Mouse (Mus musculus): ENCODE results near the gene Cacna1d. TPM values are rescaled to one million over a fixed set of nuclear protein-coding genes. Genes with fewer than 3 reads are reported as not detected.

The Cacna1d gene
- polyA plus RNA-seq, 1 experiment from 2014 or later: 1.5 TPM

- ATAC-seq: no peak
- Histone ChIP-seq H3K4me2 (replicated peaks; ENCODE audit: low read depth) (no peak overlapping the region), H3K9me3 (ENCODE audit: control insufficient read depth) (no peaks in the 10 kb centered on the region), H3K27me3 (replicated peaks; ENCODE audit: control insufficient read depth, insufficient read depth, low read length) (no peaks in the 10 kb centered on the region), H3K36me3 (ENCODE audit: control insufficient read depth, insufficient read depth) (no peaks in the 10 kb centered on the region), H3K4me1 (replicated peaks; ENCODE audit: control insufficient read depth, insufficient read depth, low read length) (no peaks in the 10 kb centered on the region), H3K4me3 (ENCODE audit: low read depth, low read length) (no peak overlapping the region), H3K9ac (ENCODE audit: low read depth, low read length) (no peak overlapping the region), H3K27ac (ENCODE audit: low read depth, low read length) (no peak overlapping the region)
- no peak for TF ChIP-seq CTCF (IDR thresholded peaks at IDR 0.05; ENCODE audit: low read depth)
- 97% methylated on average over 1 of the region's 1 CpGs for WGBS
Observed at GRCm38 (mm10) chr14:30204526-30204925, 286.7 kb downstream of the Cacna1d start.

- 76% methylated on average over 1 of the region's 1 CpGs for WGBS
- TF ChIP-seq CTCF (IDR thresholded peaks at IDR 0.05; ENCODE audit: low read depth): no peak
- H3K4me1 ChIP-seq (replicated peaks; ENCODE audit: control insufficient read depth, insufficient read depth, low read length): no peaks in the 10 kb centered on the region
Observed at GRCm38 (mm10) chr14:30200310-30200709, 290.9 kb downstream of the Cacna1d start.

GRCm38 (mm10) chr14:30198882-30199281 is 292.4 kb downstream of the Cacna1d start:
- Histone ChIP-seq H3K9ac (ENCODE audit: low read depth, low read length) (no peak overlapping the region), H3K4me1 (replicated peaks; ENCODE audit: control insufficient read depth, insufficient read depth, low read length) (no peaks in the 10 kb centered on the region), H3K27ac (ENCODE audit: low read depth, low read length) (no peak overlapping the region), H3K9me3 (ENCODE audit: control insufficient read depth) (no peaks in the 10 kb centered on the region), H3K27me3 (replicated peaks; ENCODE audit: control insufficient read depth, insufficient read depth, low read length) (no peaks in the 10 kb centered on the region), H3K4me2 (replicated peaks; ENCODE audit: low read depth) (no peak overlapping the region), H3K4me3 (ENCODE audit: low read depth, low read length) (no peak overlapping the region), H3K36me3 (ENCODE audit: control insufficient read depth, insufficient read depth) (no peaks in the 10 kb centered on the region)
- ATAC-seq: no peak
- WGBS: 85% methylated on average over 3 of the region's 3 CpGs
- no peak for TF ChIP-seq CTCF (IDR thresholded peaks at IDR 0.05; ENCODE audit: low read depth)

More at GRCm38 (mm10) chr14:30200310-30200709, 290.9 kb downstream of the Cacna1d start:
- Histone ChIP-seq H3K4me2 (replicated peaks; ENCODE audit: low read depth) (no peak overlapping the region), H3K27me3 (replicated peaks; ENCODE audit: control insufficient read depth, insufficient read depth, low read length) (no peaks in the 10 kb centered on the region), H3K9ac (ENCODE audit: low read depth, low read length) (no peak overlapping the region), H3K36me3 (ENCODE audit: control insufficient read depth, insufficient read depth) (no peaks in the 10 kb centered on the region), H3K4me3 (ENCODE audit: low read depth, low read length) (no peak overlapping the region), H3K27ac (ENCODE audit: low read depth, low read length) (no peak overlapping the region), H3K9me3 (ENCODE audit: control insufficient read depth) (no peaks in the 10 kb centered on the region)
- no peak for ATAC-seq

GRCm38 (mm10) chr14:30198116-30198515 is 293.1 kb downstream of the Cacna1d start:
- H3K27me3 ChIP-seq (replicated peaks; ENCODE audit: control insufficient read depth, insufficient read depth, low read length): no peaks in the 10 kb centered on the region
- 86% methylated on average over 4 of the region's 4 CpGs for WGBS

GRCm38 (mm10) chr14:30196959-30197358 is 294.3 kb downstream of the Cacna1d start:
- Histone ChIP-seq H3K27ac (ENCODE audit: low read depth, low read length) (no peak overlapping the region), H3K27me3 (replicated peaks; ENCODE audit: control insufficient read depth, insufficient read depth, low read length) (no peaks in the 10 kb centered on the region), H3K36me3 (ENCODE audit: control insufficient read depth, insufficient read depth) (no peaks in the 10 kb centered on the region), H3K4me2 (replicated peaks; ENCODE audit: low read depth) (no peak overlapping the region), H3K9ac (ENCODE audit: low read depth, low read length) (no peak overlapping the region), H3K4me3 (ENCODE audit: low read depth, low read length) (no peak overlapping the region), H3K9me3 (ENCODE audit: control insufficient read depth) (no peaks in the 10 kb centered on the region), H3K4me1 (replicated peaks; ENCODE audit: control insufficient read depth, insufficient read depth, low read length) (no peaks in the 10 kb centered on the region)
- TF ChIP-seq CTCF (IDR thresholded peaks at IDR 0.05; ENCODE audit: low read depth): no peak
- WGBS: 39% methylated on average over 1 of the region's 1 CpGs
- ATAC-seq: no peak

More at GRCm38 (mm10) chr14:30198116-30198515, 293.1 kb downstream of the Cacna1d start:
- no peaks in the 10 kb centered on the region for H3K4me1 ChIP-seq (replicated peaks; ENCODE audit: control insufficient read depth, insufficient read depth, low read length)
- no peaks in the 10 kb centered on the region for H3K36me3 ChIP-seq (ENCODE audit: control insufficient read depth, insufficient read depth)
- H3K4me2 ChIP-seq (replicated peaks; ENCODE audit: low read depth): no peak overlapping the region
- H3K9me3 ChIP-seq (ENCODE audit: control insufficient read depth): no peaks in the 10 kb centered on the region
- ATAC-seq: no peak
- H3K27ac ChIP-seq (ENCODE audit: low read depth, low read length): no peak overlapping the region
- no peak overlapping the region for H3K4me3 ChIP-seq (ENCODE audit: low read depth, low read length)
- no peak for TF ChIP-seq CTCF (IDR thresholded peaks at IDR 0.05; ENCODE audit: low read depth)
- H3K9ac ChIP-seq (ENCODE audit: low read depth, low read length): no peak overlapping the region

GRCm38 (mm10) chr14:30196235-30196634 is 295.0 kb downstream of the Cacna1d start:
- no peak for ATAC-seq

More at GRCm38 (mm10) chr14:30196235-30196634, 295.0 kb downstream of the Cacna1d start:
- H3K9me3 ChIP-seq (ENCODE audit: control insufficient read depth): no peaks in the 10 kb centered on the region
- no peaks in the 10 kb centered on the region for H3K36me3 ChIP-seq (ENCODE audit: control insufficient read depth, insufficient read depth)
- H3K27ac ChIP-seq (ENCODE audit: low read depth, low read length): no peak overlapping the region
- no peaks in the 10 kb centered on the region for H3K27me3 ChIP-seq (replicated peaks; ENCODE audit: control insufficient read depth, insufficient read depth, low read length)
- H3K4me3 ChIP-seq (ENCODE audit: low read depth, low read length): no peak overlapping the region
- no peak for TF ChIP-seq CTCF (IDR thresholded peaks at IDR 0.05; ENCODE audit: low read depth)
- H3K4me1 ChIP-seq (replicated peaks; ENCODE audit: control insufficient read depth, insufficient read depth, low read length): no peaks in the 10 kb centered on the region
- no peak overlapping the region for H3K9ac ChIP-seq (ENCODE audit: low read depth, low read length)
- H3K4me2 ChIP-seq (replicated peaks; ENCODE audit: low read depth): no peak overlapping the region
- 47% methylated on average over 5 of the region's 5 CpGs for WGBS

All from intestine, postnatal 0 days (tissue).